Mouse (Mus musculus) midbrain, embryonic 15.5 days (tissue): ENCODE data around the gene Gm37240. TPM values are rescaled to one million over a fixed set of nuclear protein-coding genes. Genes with fewer than 3 reads are reported as not detected.

Experiments
- ATAC-seq: fragments of 200-750 bp; cut with Nextera tagmentation; replicated peaks from 2 replicates; pipeline ENCODE4 v1.8.0; 2017; ENCODE audit warnings: moderate TSS enrichment
- H3K27ac ChIP-seq: fragments of 300-500 bp; sonication (generic); 2 replicates; pipeline ENCODE4 v1.5.1; 2015; ENCODE audit warnings: mild to moderate bottlenecking, inconsistent platforms
- H3K27me3 ChIP-seq: fragments of 300-500 bp; sonication (generic); replicated peaks from 2 replicates; pipeline ENCODE4 v1.6.1; 2015; ENCODE audit warnings: inconsistent platforms
- H3K36me3 ChIP-seq: fragments of 300-500 bp; sonication (generic); replicated peaks from 2 replicates; pipeline ENCODE4 v1.6.1; 2015; ENCODE audit warnings: inconsistent platforms
- H3K4me1 ChIP-seq: fragments of 300-500 bp; sonication (generic); 2 replicates; pipeline ENCODE4 v1.6.1; 2015; ENCODE audit warnings: inconsistent platforms
- H3K4me2 ChIP-seq: fragments of 300-500 bp; sonication (generic); 2 replicates; pipeline ENCODE4 v1.6.1; 2015; ENCODE audit warnings: inconsistent platforms, mild to moderate bottlenecking, moderate library complexity
- H3K4me3 ChIP-seq: fragments of 300-500 bp; sonication (generic); 2 replicates; pipeline ENCODE4 v1.5.1; 2015; ENCODE audit warnings: mild to moderate bottlenecking, inconsistent platforms
- H3K9ac ChIP-seq: fragments of 300-500 bp; sonication (generic); 2 replicates; pipeline ENCODE4 v1.6.1; 2015; ENCODE audit warnings: mild to moderate bottlenecking, inconsistent platforms
- H3K9me3 ChIP-seq: fragments of 300-500 bp; sonication (generic); 2 replicates; pipeline ENCODE4 v1.6.1; 2016; ENCODE audit warnings: inconsistent platforms
- WGBS: fragments of 180-500 bp; shearing (Covaris S2); methylation state at CpG from one replicate; pipeline ENCODE4 v1.1.7; 2015; ENCODE audit warnings: mixed read lengths; 5-methylcytosine and 5-hydroxymethylcytosine counted together
- polyA plus RNA-seq: library from polyadenylated mRNA; unstranded; fragments of >200 nt; fragmentation: Nextera tagmentation; extraction: Ambion mirVana; gene quantifications from 2 replicates; pipeline ENCODE4 v1.2.1, GENCODE M21; 2015

Gene Gm37240
- polyA plus RNA-seq, 1 experiment from 2014 or later, result 0.40 TPM

- H3K9ac ChIP-seq, result no peak overlapping the region
- H3K9me3 ChIP-seq, result no peaks in the 10 kb centered on the region
- no peak for ATAC-seq
- no peaks in the 10 kb centered on the region for H3K36me3 ChIP-seq
- H3K4me1 ChIP-seq, result no peaks in the 10 kb centered on the region
- no peak overlapping the region for H3K4me3 ChIP-seq
- H3K27ac ChIP-seq, result no peak overlapping the region
- no peak overlapping the region for H3K4me2 ChIP-seq
- H3K27me3 ChIP-seq, result no peaks in the 10 kb centered on the region
- 93% methylated on average over 8 of the region's 8 CpGs for WGBS
Observed at GRCm38 (mm10) chr3:85043679-85044218, 843.6 kb downstream of the Gm37240 start.

- no peaks in the 10 kb centered on the region for H3K36me3 ChIP-seq
- no peaks in the 10 kb centered on the region for H3K27me3 ChIP-seq
- H3K27ac ChIP-seq, result no peak overlapping the region
- H3K4me3 ChIP-seq, result no peak overlapping the region
- no peak overlapping the region for H3K9ac ChIP-seq
- no peak overlapping the region for H3K4me2 ChIP-seq
- no peaks in the 10 kb centered on the region for H3K4me1 ChIP-seq
- 88% methylated on average over 4 of the region's 4 CpGs for WGBS
- ATAC-seq, result no peak
- no peaks in the 10 kb centered on the region for H3K9me3 ChIP-seq
Observed at GRCm38 (mm10) chr3:85042126-85042525, 845.2 kb downstream of the Gm37240 start.

- Histone ChIP-seq H3K4me3 (no peak overlapping the region), H3K27ac (no peak overlapping the region), H3K4me2 (no peak overlapping the region), H3K36me3 (no peaks in the 10 kb centered on the region), H3K4me1 (peaks cover 8% of the 10 kb centered on the region; the same call in 1 of the 2 replicates), H3K9me3 (no peaks in the 10 kb centered on the region), H3K9ac (no peak overlapping the region), H3K27me3 (no peaks in the 10 kb centered on the region)
- 80% methylated on average over 1 of the region's 1 CpGs for whole genome bisulfite sequencing
- ATAC-seq, result no peak
Observed at GRCm38 (mm10) chr3:85029141-85029540, 858.2 kb downstream of the Gm37240 start.

GRCm38 (mm10) chr3:85024817-85025705, 862.3 kb downstream of the Gm37240 start:
- no peak overlapping the region for H3K9ac ChIP-seq
- no peak overlapping the region for H3K4me3 ChIP-seq
- no peaks in the 10 kb centered on the region for H3K27me3 ChIP-seq
- no peaks in the 10 kb centered on the region for H3K36me3 ChIP-seq
- H3K27ac ChIP-seq, result 0 out of 2 replicates have a peak overlapping the region, but pooled peaks have one; percentile 42
- no peaks in the 10 kb centered on the region for H3K9me3 ChIP-seq
- peaks cover 8% of the 10 kb centered on the region; the same call in 1 of the 2 replicates for H3K4me1 ChIP-seq
- ATAC-seq, result peak; percentile 74; the same call in 1 of the 2 replicates
- no peak overlapping the region for H3K4me2 ChIP-seq
- 34% methylated on average over 6 of the region's 6 CpGs for WGBS

- no peak overlapping the region for H3K9ac ChIP-seq
- no peaks in the 10 kb centered on the region for H3K9me3 ChIP-seq
- H3K36me3 ChIP-seq, result no peaks in the 10 kb centered on the region
- ATAC-seq, result no peak
- H3K27me3 ChIP-seq, result no peaks in the 10 kb centered on the region
- 78% methylated on average over 2 of the region's 2 CpGs for WGBS
- H3K4me1 ChIP-seq, result peaks cover 8% of the 10 kb centered on the region; the same call in 1 of the 2 replicates
- H3K4me3 ChIP-seq, result no peak overlapping the region
- H3K4me2 ChIP-seq, result no peak overlapping the region
- 0 out of 2 replicates have a peak overlapping the region, but pooled peaks have one; percentile 42 for H3K27ac ChIP-seq
Observed at GRCm38 (mm10) chr3:85024237-85024636, 863.1 kb downstream of the Gm37240 start.

GRCm38 (mm10) chr3:85022800-85023199, 864.5 kb downstream of the Gm37240 start:
- Histone ChIP-seq H3K9ac (no peak overlapping the region), H3K27ac (no peak overlapping the region), H3K4me2 (no peak overlapping the region), H3K4me1 (peaks cover 8% of the 10 kb centered on the region; the same call in 1 of the 2 replicates), H3K36me3 (no peaks in the 10 kb centered on the region), H3K9me3 (no peaks in the 10 kb centered on the region), H3K27me3 (no peaks in the 10 kb centered on the region), H3K4me3 (no peak overlapping the region)
- WGBS, result 87% methylated on average over 11 of the region's 11 CpGs
- ATAC-seq, result no peak

GRCm38 (mm10) chr3:85021816-85022215, 865.5 kb downstream of the Gm37240 start:
- H3K27ac ChIP-seq, result no peak overlapping the region

GRCm38 (mm10) chr3:85020137-85020536, 867.2 kb downstream of the Gm37240 start:
- Histone ChIP-seq H3K27me3 (no peaks in the 10 kb centered on the region), H3K27ac (no peak overlapping the region), H3K36me3 (no peaks in the 10 kb centered on the region), H3K9ac (no peak overlapping the region), H3K4me1 (peaks cover 10% of the 10 kb centered on the region; the same call in 1 of the 2 replicates), H3K4me2 (no peak overlapping the region), H3K4me3 (no peak overlapping the region), H3K9me3 (no peaks in the 10 kb centered on the region)
- no peak for ATAC-seq

More at GRCm38 (mm10) chr3:85021816-85022215, 865.5 kb downstream of the Gm37240 start:
- WGBS, result 95% methylated on average over 6 of the region's 6 CpGs
- Histone ChIP-seq H3K4me1 (peaks cover 8% of the 10 kb centered on the region; the same call in 1 of the 2 replicates), H3K4me2 (no peak overlapping the region), H3K9me3 (no peaks in the 10 kb centered on the region), H3K27me3 (no peaks in the 10 kb centered on the region), H3K36me3 (no peaks in the 10 kb centered on the region), H3K4me3 (no peak overlapping the region), H3K9ac (no peak overlapping the region)
- ATAC-seq, result no peak

- no peaks in the 10 kb centered on the region for H3K27me3 ChIP-seq
- ATAC-seq, result no peak; the same call in 1 of the 2 replicates
- no peaks in the 10 kb centered on the region for H3K36me3 ChIP-seq
- H3K4me3 ChIP-seq, result no peak overlapping the region
- H3K9ac ChIP-seq, result no peak overlapping the region
- H3K27ac ChIP-seq, result peak overlapping the region; percentile 53; the same call in 1 of the 2 replicates
- H3K9me3 ChIP-seq, result no peaks in the 10 kb centered on the region
- H3K4me2 ChIP-seq, result no peak overlapping the region
- peaks cover 4% of the 10 kb centered on the region; the same call in 1 of the 2 replicates for H3K4me1 ChIP-seq
- WGBS, result 52% methylated on average over 9 of the region's 9 CpGs
Observed at GRCm38 (mm10) chr3:85015667-85016066, 871.7 kb downstream of the Gm37240 start.

- Histone ChIP-seq H3K9ac (no peak overlapping the region), H3K36me3 (no peaks in the 10 kb centered on the region), H3K27ac (no peak overlapping the region), H3K4me1 (peaks cover 4% of the 10 kb centered on the region; the same call in 1 of the 2 replicates), H3K27me3 (no peaks in the 10 kb centered on the region), H3K9me3 (no peaks in the 10 kb centered on the region), H3K4me3 (no peak overlapping the region), H3K4me2 (no peak overlapping the region)
- no peak for ATAC-seq
- 86% methylated on average over 6 of the region's 6 CpGs for WGBS
Observed at GRCm38 (mm10) chr3:85012889-85013288, 874.4 kb downstream of the Gm37240 start.

GRCm38 (mm10) chr3:85005257-85005656, 882.1 kb downstream of the Gm37240 start:
- H3K4me1 ChIP-seq, result no peaks in the 10 kb centered on the region
- no peaks in the 10 kb centered on the region for H3K27me3 ChIP-seq
- WGBS, result 89% methylated on average over 2 of the region's 2 CpGs
- no peak overlapping the region for H3K27ac ChIP-seq
- no peak overlapping the region for H3K4me2 ChIP-seq
- no peak for ATAC-seq
- H3K36me3 ChIP-seq, result no peaks in the 10 kb centered on the region
- no peaks in the 10 kb centered on the region for H3K9me3 ChIP-seq
- no peak overlapping the region for H3K9ac ChIP-seq
- H3K4me3 ChIP-seq, result no peak overlapping the region

GRCm38 (mm10) chr3:84988880-84989279, 898.4 kb downstream of the Gm37240 start:
- Histone ChIP-seq H3K9me3 (no peaks in the 10 kb centered on the region), H3K9ac (no peak overlapping the region), H3K4me3 (no peak overlapping the region), H3K27me3 (no peaks in the 10 kb centered on the region), H3K4me2 (no peak overlapping the region), H3K4me1 (no peaks in the 10 kb centered on the region), H3K27ac (no peak overlapping the region), H3K36me3 (no peaks in the 10 kb centered on the region)
- WGBS, result 95% methylated on average over 4 of the region's 4 CpGs
- ATAC-seq, result no peak
